ENCODE assay signal across 11 mouse cellular contexts in genomic region chr3:122290696-122291095, GRCm38 (mm10). TPM values are rescaled to one million over a fixed set of nuclear protein-coding genes. Genes with fewer than 3 reads are reported as not detected.
DNase-seq lines count a peak whose midpoint lies in the region; ATAC-seq and TF ChIP-seq lines count a peak whose summit lies in the region.
"Had no signal": no experiment of that assay in that cellular context is flagged by ENCODE, and none has a peak within 500 bp of the region (broad histone marks: within the 10 kb centered on the region; RNA-seq: fewer than 3 reads in every experiment).

No protein-coding gene starts in this region.

- 0 out of 2 replicates have a peak overlapping the region, but pooled peaks have one; percentile 29 for H3K27ac ChIP-seq in hindbrain, embryonic 10.5 days
- no peak overlapping the region for H3K27ac ChIP-seq in hindbrain, embryonic 12.5 days
- peak overlapping the region; percentile 80 for H3K27ac ChIP-seq in testis, adult 2 months (ENCODE audit: control insufficient read depth, insufficient read depth, low read depth, low read length)
- no peak overlapping the region for H3K27ac ChIP-seq in forebrain, embryonic 12.5 days
- H3K27ac ChIP-seq: forebrain, embryonic 10.5 days; limb, embryonic 15.5 days had no signal

- H3K9ac ChIP-seq in hindbrain, embryonic 12.5 days, result no peak overlapping the region
- no peak overlapping the region for H3K9ac ChIP-seq in forebrain, embryonic 12.5 days
- H3K9ac ChIP-seq: limb, embryonic 15.5 days had no signal

- intact Hi-C loops in left cerebral cortex, postnatal 36 days (cut with DNase I), result loop anchor here (5.0 to 10.0 kb wide), 2 partner anchors 406 to 1097 kb away; partner anchors contain the start of gene Mettl14

- H3K4me2 ChIP-seq in hindbrain, embryonic 12.5 days (replicated peaks), result no peak overlapping the region
- no peak overlapping the region for H3K4me2 ChIP-seq in forebrain, embryonic 12.5 days
- H3K4me2 ChIP-seq: limb, embryonic 15.5 days had no signal

- no peak for TF ChIP-seq POLR2A in testis, adult 2 months (IDR thresholded peaks at IDR 0.05; ENCODE audit: control insufficient read depth, low read depth, low read length)

- peaks cover 2% of the 10 kb centered on the region for H3K36me3 ChIP-seq in hindbrain, embryonic 10.5 days
- peaks cover 2% of the 10 kb centered on the region for H3K36me3 ChIP-seq in hindbrain, embryonic 12.5 days
- H3K36me3 ChIP-seq in testis, adult 2 months (ENCODE audit: control insufficient read depth, insufficient read depth, low read length), result no peaks in the 10 kb centered on the region; the same call in 1 of the 2 replicates
- peaks cover 4% of the 10 kb centered on the region; the same call in 1 of the 2 replicates for H3K36me3 ChIP-seq in forebrain, embryonic 12.5 days (replicated peaks)
- H3K36me3 ChIP-seq: limb, embryonic 15.5 days had no signal

- no peak for ATAC-seq in hindbrain, embryonic 12.5 days (ENCODE audit: low FRiP score)
- ATAC-seq in forebrain, embryonic 12.5 days (ENCODE audit: low FRiP score), result no peak
- ATAC-seq: CD4-positive, CD25-positive, alpha-beta regulatory T cell, adult 4 months had no signal

- WGBS in hindbrain, embryonic 10.5 days, result 77% methylated on average over 7 of the region's 7 CpGs
- 77% methylated on average over 7 of the region's 7 CpGs for WGBS in hindbrain, embryonic 12.5 days
- 85% methylated on average over 7 of the region's 7 CpGs for WGBS in forebrain, embryonic 12.5 days

- TF ChIP-seq CTCF in testis, adult 2 months (IDR thresholded peaks at IDR 0.05; ENCODE audit: control insufficient read depth, insufficient read depth, insufficient replicate concordance, low read depth, low read length), result no peak

- H3K4me1 ChIP-seq in hindbrain, embryonic 10.5 days (replicated peaks), result peaks cover 38% of the 10 kb centered on the region
- peaks cover 36% of the 10 kb centered on the region for H3K4me1 ChIP-seq in hindbrain, embryonic 12.5 days
- H3K4me1 ChIP-seq in testis, adult 2 months (ENCODE audit: control insufficient read depth, insufficient read depth, low read length), result peaks cover 12% of the 10 kb centered on the region
- peaks cover 25% of the 10 kb centered on the region for H3K4me1 ChIP-seq in forebrain, embryonic 12.5 days

- no peaks in the 10 kb centered on the region for H3K27me3 ChIP-seq in hindbrain, embryonic 10.5 days (ENCODE audit: insufficient read depth, poor library complexity, severe bottlenecking)
- no peaks in the 10 kb centered on the region for H3K27me3 ChIP-seq in hindbrain, embryonic 12.5 days
- no peaks in the 10 kb centered on the region for H3K27me3 ChIP-seq in testis, adult 2 months (ENCODE audit: control insufficient read depth, insufficient read depth, low read length)
- no peaks in the 10 kb centered on the region for H3K27me3 ChIP-seq in forebrain, embryonic 12.5 days
- H3K27me3 ChIP-seq: limb, embryonic 15.5 days had no signal

- H3K4me3 ChIP-seq in hindbrain, embryonic 10.5 days, result no peak overlapping the region
- no peak overlapping the region for H3K4me3 ChIP-seq in hindbrain, embryonic 12.5 days
- peak overlapping the region; percentile 30 for H3K4me3 ChIP-seq in testis, adult 2 months (ENCODE audit: control insufficient read depth, low read depth, low read length)
- H3K4me3 ChIP-seq in forebrain, embryonic 12.5 days (replicated peaks), result no peak overlapping the region
- H3K4me3 ChIP-seq: forebrain, embryonic 10.5 days; limb, embryonic 15.5 days had no signal

- H3K9me3 ChIP-seq in hindbrain, embryonic 10.5 days, result no peaks in the 10 kb centered on the region
- no peaks in the 10 kb centered on the region for H3K9me3 ChIP-seq in hindbrain, embryonic 12.5 days (replicated peaks)
- no peaks in the 10 kb centered on the region for H3K9me3 ChIP-seq in forebrain, embryonic 12.5 days
- H3K9me3 ChIP-seq: forebrain, embryonic 10.5 days; limb, embryonic 15.5 days had no signal

- no peak for DNase-seq in hindbrain, embryonic 10.5 days (ENCODE audit: low spot score)
- DNase-seq in testis, postnatal 14 days (ENCODE audit: low spot score), result no peak
- peak; percentile 65 to 81 for DNase-seq in lung, adult 18-20 months
- peak; percentile 61 for DNase-seq in telencephalon, adult 2 months (ENCODE audit: low read depth, low spot score)
- DNase-seq in left cerebral cortex, postnatal 36 days (ENCODE audit: low spot score in 2 of 2), result no peak

RNA-seq across cellular contexts. Expression of gene Bcar3, which starts 3.2 kb away (rescaled TPM):
- 10.5 and 11.8 TPM in 2 replicates for polyA plus RNA-seq in hindbrain, embryonic 10.5 days (2016; fragmentation: Nextera tagmentation; extraction: Ambion mirVana)
- 8.1 and 8.8 TPM in 2 replicates for polyA plus RNA-seq in hindbrain, embryonic 12.5 days (2016; fragmentation: Nextera tagmentation; extraction: Ambion mirVana)
- polyA plus RNA-seq in testis, adult 2 months (2012; rRNA removed), result 11.2 and 12.5 TPM in 2 replicates
- polyA plus RNA-seq in forebrain, embryonic 12.5 days (2016; fragmentation: Nextera tagmentation; extraction: Ambion mirVana), result 10.9 and 11.0 TPM in 2 replicates
- total RNA-seq in left cerebral cortex, postnatal 36 days (2021), result 10 to 100 TPM; 14.5 to 17.0 TPM

RNA-seq across cellular contexts. Expression of gene Dnttip2, which starts 16.5 kb away (rescaled TPM):
- polyA plus RNA-seq in hindbrain, embryonic 10.5 days (2016; fragmentation: Nextera tagmentation; extraction: Ambion mirVana), result 65.0 and 83.1 TPM in 2 replicates
- 70.1 and 75.0 TPM in 2 replicates for polyA plus RNA-seq in hindbrain, embryonic 12.5 days (2016; fragmentation: Nextera tagmentation; extraction: Ambion mirVana)
- polyA plus RNA-seq in testis, adult 2 months (2012; rRNA removed), result 13.1 and 14.2 TPM in 2 replicates
- 81.4 and 82.7 TPM in 2 replicates for polyA plus RNA-seq in forebrain, embryonic 12.5 days (2016; fragmentation: Nextera tagmentation; extraction: Ambion mirVana)
- total RNA-seq in left cerebral cortex, postnatal 36 days (2021), result 10 to 100 TPM; 22.9 to 28.7 TPM

RNA-seq across cellular contexts. Expression of gene Gclm, which starts 45.3 kb away (rescaled TPM):
- polyA plus RNA-seq in hindbrain, embryonic 10.5 days (2016; fragmentation: Nextera tagmentation; extraction: Ambion mirVana), result 44.3 and 51.2 TPM in 2 replicates
- 72.4 and 72.9 TPM in 2 replicates for polyA plus RNA-seq in hindbrain, embryonic 12.5 days (2016; fragmentation: Nextera tagmentation; extraction: Ambion mirVana)
- 31.7 and 32.7 TPM in 2 replicates for polyA plus RNA-seq in testis, adult 2 months (2012; rRNA removed)
- 61.3 and 64.6 TPM in 2 replicates for polyA plus RNA-seq in forebrain, embryonic 12.5 days (2016; fragmentation: Nextera tagmentation; extraction: Ambion mirVana)
- total RNA-seq in left cerebral cortex, postnatal 36 days (2021), result 10 to 100 TPM; 68.8 to 83.6 TPM

Comparison
In these comparisons a context has a peak if more than half of its experiments do, and no peak if none do; other contexts are left out.
1. H3K27ac ChIP-seq: peak in hindbrain, embryonic 10.5 days (single experiment) and testis, adult 2 months (single experiment); none in hindbrain, embryonic 12.5 days (single experiment) and forebrain, embryonic 12.5 days (single experiment).
2. DNase-seq: peak in lung, adult 18-20 months (2 of 2) and telencephalon, adult 2 months (single experiment); none in hindbrain, embryonic 10.5 days (single experiment), testis, postnatal 14 days (single experiment) and left cerebral cortex, postnatal 36 days (0 of 2).